Mouse (Mus musculus): ENCODE data around the gene Ints7. TPM values are rescaled to one million over a fixed set of nuclear protein-coding genes. Genes with fewer than 3 reads are reported as not detected.

The Ints7 gene
- polyA plus RNA-seq, 1 experiment, result 17.4 TPM

GRCm38 (mm10) chr1:191639200-191639807 lies 63.9 kb downstream of the Ints7 start:
- H3K4me3 ChIP-seq (replicated peaks; ENCODE audit: extremely low read depth, low read depth, low read length), result no peak overlapping the region
- TF ChIP-seq POLR2A (IDR thresholded peaks at IDR 0.05; ENCODE audit: borderline replicate concordance, extremely low read depth, low read depth, low read length) (no peak), CTCF (IDR thresholded peaks at IDR 0.05; ENCODE audit: insufficient read depth, low read length) (no peak)
- whole genome bisulfite sequencing, result 69% methylated on average over 3 of the region's 3 CpGs
- no peak for DNase-seq
- no peaks in the 10 kb centered on the region; the same call in 1 of the 2 replicates for H3K4me1 ChIP-seq (ENCODE audit: control insufficient read depth, insufficient read depth, low read length)

GRCm38 (mm10) chr1:191640146-191640545 lies 64.7 kb downstream of the Ints7 start:
- 73% methylated on average over 2 of the region's 2 CpGs for WGBS
- Histone ChIP-seq H3K4me3 (replicated peaks; ENCODE audit: extremely low read depth, low read depth, low read length) (no peak overlapping the region), H3K4me1 (ENCODE audit: control insufficient read depth, insufficient read depth, low read length) (no peaks in the 10 kb centered on the region; the same call in 1 of the 2 replicates)
- TF ChIP-seq CTCF (IDR thresholded peaks at IDR 0.05; ENCODE audit: insufficient read depth, low read length), result no peak
- no peak for TF ChIP-seq POLR2A (IDR thresholded peaks at IDR 0.05; ENCODE audit: borderline replicate concordance, extremely low read depth, low read depth, low read length)
- no peak for DNase-seq

GRCm38 (mm10) chr1:191640848-191641247 lies 65.4 kb downstream of the Ints7 start:
- TF ChIP-seq CTCF (IDR thresholded peaks at IDR 0.05; ENCODE audit: insufficient read depth, low read length), result no peak
- TF ChIP-seq POLR2A (IDR thresholded peaks at IDR 0.05; ENCODE audit: borderline replicate concordance, extremely low read depth, low read depth, low read length), result no peak
- no peak for DNase-seq
- WGBS, result 70% methylated on average over 3 of the region's 3 CpGs
- H3K4me1 ChIP-seq (ENCODE audit: control insufficient read depth, insufficient read depth, low read length), result no peaks in the 10 kb centered on the region; the same call in 1 of the 2 replicates
- H3K4me3 ChIP-seq (replicated peaks; ENCODE audit: extremely low read depth, low read depth, low read length), result no peak overlapping the region

GRCm38 (mm10) chr1:191641438-191641837 lies 66.0 kb downstream of the Ints7 start:
- no peak for TF ChIP-seq CTCF (IDR thresholded peaks at IDR 0.05; ENCODE audit: insufficient read depth, low read length)
- TF ChIP-seq POLR2A (IDR thresholded peaks at IDR 0.05; ENCODE audit: borderline replicate concordance, extremely low read depth, low read depth, low read length), result no peak
- 17% methylated on average over 2 of the region's 2 CpGs for WGBS
- Histone ChIP-seq H3K4me3 (replicated peaks; ENCODE audit: extremely low read depth, low read depth, low read length) (no peak overlapping the region), H3K4me1 (ENCODE audit: control insufficient read depth, insufficient read depth, low read length) (no peaks in the 10 kb centered on the region; the same call in 1 of the 2 replicates)
- peak; percentile 13 for DNase-seq

- Histone ChIP-seq H3K4me3 (replicated peaks; ENCODE audit: extremely low read depth, low read depth, low read length) (no peak overlapping the region), H3K4me1 (ENCODE audit: control insufficient read depth, insufficient read depth, low read length) (no peaks in the 10 kb centered on the region; the same call in 1 of the 2 replicates)
- 57% methylated on average over 4 of the region's 4 CpGs for WGBS
- DNase-seq, result no peak
- no peak for TF ChIP-seq CTCF (IDR thresholded peaks at IDR 0.05; ENCODE audit: insufficient read depth, low read length)
- TF ChIP-seq POLR2A (IDR thresholded peaks at IDR 0.05; ENCODE audit: borderline replicate concordance, extremely low read depth, low read depth, low read length), result no peak
Observed at GRCm38 (mm10) chr1:191642903-191643302, 67.5 kb downstream of the Ints7 start.

GRCm38 (mm10) chr1:191645921-191646320 lies 70.5 kb downstream of the Ints7 start:
- 58% methylated on average over 8 of the region's 8 CpGs for WGBS
- DNase-seq, result no peak
- TF ChIP-seq POLR2A (IDR thresholded peaks at IDR 0.05; ENCODE audit: borderline replicate concordance, extremely low read depth, low read depth, low read length) (no peak), CTCF (IDR thresholded peaks at IDR 0.05; ENCODE audit: insufficient read depth, low read length) (no peak)
- no peaks in the 10 kb centered on the region; the same call in 1 of the 2 replicates for H3K4me1 ChIP-seq (ENCODE audit: control insufficient read depth, insufficient read depth, low read length)
- H3K4me3 ChIP-seq (replicated peaks; ENCODE audit: extremely low read depth, low read depth, low read length), result no peak overlapping the region

GRCm38 (mm10) chr1:191647590-191647989 lies 72.2 kb downstream of the Ints7 start:
- Histone ChIP-seq H3K4me1 (ENCODE audit: control insufficient read depth, insufficient read depth, low read length) (no peaks in the 10 kb centered on the region), H3K4me3 (replicated peaks; ENCODE audit: extremely low read depth, low read depth, low read length) (no peak overlapping the region)
- TF ChIP-seq CTCF (IDR thresholded peaks at IDR 0.05; ENCODE audit: insufficient read depth, low read length) (no peak), POLR2A (IDR thresholded peaks at IDR 0.05; ENCODE audit: borderline replicate concordance, extremely low read depth, low read depth, low read length) (no peak)
- no peak for DNase-seq
- WGBS, result 32% methylated on average over 3 of the region's 3 CpGs

GRCm38 (mm10) chr1:191659441-191659840 lies 84.0 kb downstream of the Ints7 start:
- H3K4me1 ChIP-seq (ENCODE audit: control insufficient read depth, insufficient read depth, low read length), result no peaks in the 10 kb centered on the region; the same call in 1 of the 2 replicates
- DNase-seq, result no peak
- WGBS, result 84% methylated on average over 3 of the region's 3 CpGs
- TF ChIP-seq CTCF (IDR thresholded peaks at IDR 0.05; ENCODE audit: insufficient read depth, low read length), result no peak
- TF ChIP-seq POLR2A (IDR thresholded peaks at IDR 0.05; ENCODE audit: borderline replicate concordance, extremely low read depth, low read depth, low read length), result no peak
- no peak overlapping the region for H3K4me3 ChIP-seq (replicated peaks; ENCODE audit: extremely low read depth, low read depth, low read length)

GRCm38 (mm10) chr1:191661019-191661796 lies 85.8 kb downstream of the Ints7 start:
- H3K4me1 ChIP-seq (ENCODE audit: control insufficient read depth, insufficient read depth, low read length), result no peaks in the 10 kb centered on the region; the same call in 1 of the 2 replicates
- TF ChIP-seq POLR2A (IDR thresholded peaks at IDR 0.05; ENCODE audit: borderline replicate concordance, extremely low read depth, low read depth, low read length), result no peak
- TF ChIP-seq CTCF (IDR thresholded peaks at IDR 0.05; ENCODE audit: insufficient read depth, low read length), result no peak
- H3K4me3 ChIP-seq (replicated peaks; ENCODE audit: extremely low read depth, low read depth, low read length), result no peak overlapping the region
- WGBS, result 53% methylated on average over 8 of the region's 8 CpGs
- no peak for DNase-seq
